Mouse (Mus musculus): Measurements from ENCODE around the gene Mcur1. TPM values are rescaled to one million over a fixed set of nuclear protein-coding genes. Genes with fewer than 3 reads are reported as not detected.

Mcur1 gene
- total RNA-seq, 2 experiments from 2014 or later, result 26.5 to 28.7 TPM

DNA sequence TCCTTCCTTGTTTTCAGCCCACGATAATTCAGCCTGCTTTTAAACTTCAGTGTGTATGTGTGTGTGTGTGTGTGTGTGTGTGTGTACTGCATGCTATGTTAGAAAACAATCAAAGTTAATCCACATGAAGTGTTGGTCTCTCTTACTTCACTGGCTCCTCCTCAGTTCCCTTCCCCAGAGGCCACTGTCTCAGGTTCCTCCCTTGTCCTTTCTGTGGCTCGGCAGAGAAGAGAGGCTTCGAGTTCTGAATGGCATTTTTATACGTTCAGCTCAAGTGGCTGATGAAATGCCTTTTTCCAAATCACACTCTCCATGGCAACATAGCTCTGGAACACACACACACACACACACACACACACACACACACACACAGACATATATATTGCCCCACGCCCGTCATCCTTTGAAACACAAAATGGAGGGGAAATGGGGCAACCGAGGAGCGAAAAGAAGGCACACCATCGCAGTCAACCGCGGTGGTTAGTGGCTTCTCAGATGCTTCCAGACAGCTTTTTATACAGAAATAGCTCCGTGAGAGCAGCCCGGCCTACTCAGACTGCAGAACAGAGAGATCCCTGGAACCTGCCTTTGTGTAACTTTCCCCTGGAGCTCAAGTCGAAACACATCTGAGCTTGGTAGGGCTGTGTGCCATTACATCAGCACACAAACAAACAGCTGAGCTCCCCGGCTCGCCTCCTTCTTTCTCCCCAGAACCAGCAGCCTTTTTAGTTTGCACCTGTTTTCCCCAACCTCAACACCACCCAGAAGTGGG, 34.4 kb downstream of the Mcur1 start:
- no peak for DNase-seq

DNA sequence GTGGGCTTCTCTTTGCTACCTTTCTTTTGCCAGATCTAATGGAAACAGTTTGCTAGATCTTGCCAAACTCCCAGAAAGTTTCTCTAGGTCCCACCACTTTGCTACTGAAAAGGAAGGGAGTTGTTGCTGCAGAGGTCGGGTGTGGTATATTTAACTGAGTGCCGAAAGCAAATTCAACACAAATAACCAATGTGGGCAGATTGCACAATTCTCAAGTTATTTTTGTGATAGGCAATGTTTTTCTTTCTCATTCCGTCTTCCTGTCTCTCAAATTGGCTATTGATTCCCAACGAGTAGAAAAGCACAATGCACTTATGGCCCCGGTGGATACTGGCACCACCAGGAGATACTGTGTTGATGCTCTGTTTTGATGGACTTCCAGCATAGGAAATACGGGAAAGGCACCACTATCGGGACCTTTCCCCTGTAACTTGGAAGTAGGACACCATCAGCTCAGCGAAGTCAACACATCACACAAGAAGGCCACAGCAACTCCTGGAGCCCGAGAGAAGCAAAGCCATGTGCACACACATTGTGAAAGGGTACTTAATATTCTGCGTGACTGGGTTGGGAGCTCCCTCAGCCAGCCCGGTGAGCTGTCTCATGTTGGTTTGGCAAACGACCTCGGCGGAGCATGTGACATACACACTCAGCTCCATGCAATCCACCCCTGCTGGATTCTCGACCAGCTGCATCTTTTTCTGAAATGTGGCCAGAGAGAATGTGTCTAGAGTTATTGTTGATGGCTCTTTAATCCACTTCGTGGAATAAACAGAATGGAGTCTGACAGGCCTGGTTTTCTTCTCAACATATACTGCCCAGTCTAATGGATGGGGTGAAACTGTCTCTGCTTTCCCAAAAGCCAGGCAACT, 35.3 kb downstream of the Mcur1 start:
- peak; percentile 43 for DNase-seq

DNA sequence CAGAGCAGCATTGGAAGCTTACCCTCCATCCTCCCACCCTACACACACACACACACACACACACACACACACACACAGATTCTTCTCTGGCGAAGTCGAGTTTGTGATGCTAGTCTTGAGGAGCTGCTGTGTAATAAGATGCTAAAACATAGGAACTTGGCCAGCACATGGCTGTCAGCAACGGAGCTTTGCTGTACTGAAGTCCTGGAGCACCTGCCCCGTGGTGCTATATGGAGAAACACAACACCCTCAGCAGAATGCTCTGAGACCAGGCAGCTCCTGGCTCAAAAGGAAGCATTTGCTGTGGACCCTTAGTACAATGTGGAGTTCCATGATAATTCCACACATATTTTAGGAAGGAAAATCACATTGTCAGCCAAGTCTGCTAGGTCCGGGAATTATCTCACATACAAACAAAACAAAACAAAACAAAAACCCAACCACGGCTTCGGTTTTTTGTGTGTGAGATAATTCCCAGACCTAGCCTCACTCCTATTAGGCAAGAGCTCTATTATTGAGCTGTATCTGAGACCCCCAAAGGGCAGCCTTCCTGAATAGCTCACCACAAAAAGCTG, 36.0 kb downstream of the Mcur1 start:
- DNase-seq, result no peak

DNA sequence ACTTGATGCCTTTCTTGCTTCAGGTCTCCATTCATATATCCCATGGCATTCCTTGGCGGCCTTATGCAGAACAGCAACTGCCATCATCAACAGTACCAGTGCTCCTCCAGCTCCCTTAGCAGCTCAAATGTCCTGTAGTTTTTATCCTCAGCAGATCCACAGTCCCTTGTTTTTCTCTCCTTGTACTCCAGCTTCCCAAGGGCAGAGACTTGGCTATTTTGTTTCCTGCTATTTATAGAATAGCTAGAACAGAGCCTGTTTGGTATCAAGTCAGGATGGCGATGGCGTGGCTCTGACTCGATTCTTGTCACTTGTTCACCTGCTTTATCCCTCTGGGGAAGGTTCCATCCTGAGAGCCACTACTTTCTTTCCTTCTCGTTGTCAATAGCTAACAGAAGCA, 38.1 kb downstream of the Mcur1 start:
- no peak for DNase-seq

DNA sequence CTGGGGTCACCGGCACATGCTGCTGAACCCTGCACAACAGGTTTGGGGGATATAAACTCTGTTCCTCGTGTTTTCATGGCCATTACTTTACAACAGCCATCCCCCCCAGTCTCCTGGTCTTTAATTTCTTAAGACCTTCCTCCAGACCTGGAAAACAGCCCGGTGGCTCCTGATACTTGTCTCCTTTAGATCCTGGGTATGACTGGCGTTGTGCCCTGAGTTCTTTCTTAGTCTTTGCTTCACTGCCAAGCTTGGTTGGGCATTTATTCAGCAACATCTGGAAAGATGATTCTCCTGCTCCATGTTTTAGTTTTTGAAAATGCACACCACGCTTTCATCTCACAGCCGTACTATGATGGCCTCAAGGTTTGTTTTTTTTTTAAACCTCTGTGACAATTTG, 40.7 kb downstream of the Mcur1 start:
- no peak for DNase-seq

DNA sequence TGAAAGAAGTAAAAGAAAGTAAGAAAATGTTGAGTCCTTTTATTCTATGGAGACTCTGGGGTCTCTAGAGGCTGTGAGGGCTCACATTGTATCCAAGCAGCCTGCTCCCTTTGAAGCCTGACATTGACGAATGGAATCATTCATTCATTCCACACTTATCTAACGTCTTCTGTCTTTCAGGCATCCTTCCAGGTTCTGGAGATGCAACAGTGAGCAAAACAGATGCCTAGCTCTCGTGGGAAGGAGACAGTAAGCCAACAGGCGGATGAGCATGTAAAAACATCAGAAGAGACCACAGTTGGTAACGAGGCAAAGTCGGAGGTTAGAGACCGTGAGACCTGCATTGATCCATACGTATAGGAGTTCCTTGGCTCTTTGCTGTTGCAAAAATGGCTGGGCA, 42.6 kb downstream of the Mcur1 start:
- DNase-seq, result no peak

DNA sequence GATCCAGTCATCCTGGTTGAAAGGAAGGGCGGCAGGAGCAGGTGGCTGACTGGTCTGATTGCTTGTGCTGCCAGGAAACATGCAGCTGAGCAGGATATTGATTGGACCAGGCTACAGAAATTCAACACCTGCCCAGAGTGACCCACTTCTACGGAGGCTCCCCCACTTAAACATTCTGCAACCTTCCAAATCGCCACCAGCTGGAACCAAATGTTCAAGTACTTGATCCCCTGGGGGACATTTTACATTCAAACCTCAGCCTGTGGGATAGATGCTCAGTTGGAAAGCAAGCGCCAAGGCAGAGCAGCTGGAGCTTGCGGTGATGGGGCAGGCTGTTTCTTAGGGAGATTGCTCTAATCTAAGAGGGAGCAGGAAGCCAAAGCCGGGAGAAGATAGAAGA, 43.1 kb downstream of the Mcur1 start:
- DNase-seq, result peak; percentile 38

DNA sequence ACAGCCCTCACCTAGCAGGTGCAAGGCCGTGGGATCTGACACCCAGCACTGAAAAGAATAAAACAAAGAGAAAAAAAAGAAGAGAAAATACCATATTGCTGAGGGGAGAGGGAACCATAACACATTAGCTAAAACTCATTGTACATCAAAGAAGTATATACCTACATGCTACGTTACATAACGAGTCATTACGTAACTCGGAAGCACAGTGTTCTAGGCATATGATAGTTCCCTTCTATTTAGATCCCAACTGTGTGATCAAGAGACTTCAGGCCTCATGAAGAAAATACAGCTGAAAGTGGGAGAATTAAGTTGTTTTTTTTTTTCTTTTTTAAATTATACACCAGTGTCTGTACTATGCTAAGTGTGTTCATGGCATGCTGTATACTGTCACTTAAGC, 43.9 kb downstream of the Mcur1 start:
- no peak for DNase-seq

DNA sequence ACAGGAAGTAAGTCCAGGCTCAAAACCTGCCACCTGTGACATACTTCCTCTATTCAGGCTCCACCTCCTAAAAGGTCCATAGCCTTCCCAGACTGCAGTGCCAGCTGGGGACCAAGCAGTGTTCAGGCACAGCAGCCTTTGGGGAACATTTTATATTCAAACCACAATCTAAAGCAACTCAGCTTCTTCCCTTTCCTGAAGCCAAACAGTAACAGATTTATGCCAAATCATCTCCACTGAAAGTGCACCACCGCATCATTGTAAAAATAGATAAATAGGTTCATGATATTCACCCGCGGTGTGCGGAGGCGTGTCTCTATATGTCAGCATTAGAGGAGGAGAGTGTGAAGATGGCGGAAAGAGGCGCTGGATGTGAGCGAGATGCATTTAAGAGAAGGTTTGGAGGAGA, 45.0 kb downstream of the Mcur1 start:
- no peak for DNase-seq

DNA sequence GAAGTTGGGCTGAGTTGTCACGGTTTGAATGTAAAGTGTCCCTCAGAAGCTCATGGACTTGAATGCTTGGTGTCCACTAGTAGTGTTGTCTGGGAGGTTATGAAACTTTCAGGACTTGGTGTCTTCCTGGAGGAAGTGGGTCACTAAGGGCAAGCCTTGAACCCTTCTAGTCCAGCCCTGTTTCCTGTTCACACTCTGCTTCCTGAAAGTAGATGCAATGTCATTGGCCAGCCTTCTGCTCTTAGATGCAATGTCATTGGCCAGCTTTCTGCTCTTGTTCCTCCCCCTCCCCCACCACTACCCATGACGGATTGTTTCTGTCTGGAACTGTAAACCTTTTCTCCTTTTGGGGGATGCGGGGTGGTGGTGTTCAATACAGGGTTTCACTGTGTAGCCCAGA, 47.3 kb downstream of the Mcur1 start:
- no peak for DNase-seq

DNA sequence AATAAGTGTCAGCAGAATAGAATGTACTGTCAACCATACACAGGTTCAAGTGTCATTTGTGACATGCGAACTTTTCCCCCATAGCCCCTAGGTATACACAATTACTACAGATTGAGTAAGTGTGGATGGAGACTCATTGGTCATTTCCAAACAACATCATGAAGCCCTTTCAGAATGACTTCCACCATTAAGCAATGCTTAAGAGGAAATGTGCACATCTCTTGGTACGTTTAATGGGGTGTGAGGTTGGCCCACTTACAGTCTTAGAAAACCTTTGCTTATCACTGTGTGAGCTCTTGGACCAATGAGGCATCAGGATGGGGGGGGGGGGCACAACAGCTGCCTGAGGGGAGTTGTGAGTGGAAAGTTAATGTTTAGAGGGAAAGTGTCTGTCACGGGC, 54.2 kb downstream of the Mcur1 start:
- no peak for DNase-seq

DNA sequence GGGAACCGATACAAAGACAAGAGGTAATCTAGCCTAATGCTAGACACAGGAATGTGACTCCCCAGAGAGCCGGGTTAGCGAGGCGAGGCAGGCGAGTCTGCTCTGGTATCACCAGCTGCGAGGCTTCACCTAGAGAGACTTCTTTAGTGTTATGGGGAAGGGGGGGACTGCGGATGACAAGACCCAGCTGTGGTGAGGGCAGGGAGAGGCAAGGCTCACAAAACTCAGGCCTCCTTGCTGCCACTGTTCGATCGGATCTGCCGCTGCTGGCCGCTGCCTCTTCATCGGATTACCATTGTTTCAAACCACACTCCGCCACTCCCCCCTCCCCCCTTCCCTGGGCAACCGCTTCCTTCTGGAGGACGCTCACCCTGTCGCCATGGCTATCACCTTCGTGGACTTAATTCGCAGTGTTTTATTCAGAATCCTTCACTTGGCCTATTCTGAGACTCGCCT, 56.6 kb downstream of the Mcur1 start:
- no peak for DNase-seq

DNA sequence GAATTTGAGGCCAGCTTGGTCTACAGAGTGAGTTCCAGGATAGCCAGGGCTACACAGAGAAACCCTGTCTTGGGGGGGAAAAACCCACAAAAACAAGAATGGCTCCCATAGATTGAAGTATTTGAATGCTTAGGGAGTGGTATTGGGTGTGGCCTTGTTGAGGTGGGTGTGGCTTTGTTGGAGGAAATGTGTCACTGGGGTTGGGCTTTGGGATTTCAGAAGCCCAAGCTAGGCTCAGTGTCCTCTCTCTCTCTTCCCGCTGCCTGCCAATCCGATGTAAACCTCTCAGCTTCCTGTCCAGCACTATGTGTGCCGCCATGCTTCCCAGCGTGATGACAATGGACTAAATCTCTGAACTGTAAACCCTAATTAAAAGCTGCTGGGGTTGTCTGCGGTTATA, 58.4 kb downstream of the Mcur1 start:
- DNase-seq, result no peak

DNA sequence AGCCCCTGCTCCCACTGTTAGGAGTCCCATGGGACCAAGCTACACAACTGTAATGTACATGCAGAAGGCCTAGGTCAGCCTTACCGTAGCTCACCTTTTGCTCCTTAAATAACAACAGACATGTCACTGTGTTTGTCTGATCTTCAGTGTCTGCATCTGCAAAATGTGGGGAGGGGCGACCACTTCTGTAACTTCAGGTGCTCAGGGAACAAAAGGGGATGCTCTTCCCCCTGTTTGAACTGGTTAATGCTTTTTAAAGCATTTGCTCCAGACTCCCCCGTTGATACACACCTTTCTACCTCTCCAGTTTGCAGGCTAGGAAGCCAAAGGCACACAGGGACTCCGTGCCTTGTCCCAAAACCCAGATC, 59.5 kb downstream of the Mcur1 start:
- DNase-seq, result no peak

DNA sequence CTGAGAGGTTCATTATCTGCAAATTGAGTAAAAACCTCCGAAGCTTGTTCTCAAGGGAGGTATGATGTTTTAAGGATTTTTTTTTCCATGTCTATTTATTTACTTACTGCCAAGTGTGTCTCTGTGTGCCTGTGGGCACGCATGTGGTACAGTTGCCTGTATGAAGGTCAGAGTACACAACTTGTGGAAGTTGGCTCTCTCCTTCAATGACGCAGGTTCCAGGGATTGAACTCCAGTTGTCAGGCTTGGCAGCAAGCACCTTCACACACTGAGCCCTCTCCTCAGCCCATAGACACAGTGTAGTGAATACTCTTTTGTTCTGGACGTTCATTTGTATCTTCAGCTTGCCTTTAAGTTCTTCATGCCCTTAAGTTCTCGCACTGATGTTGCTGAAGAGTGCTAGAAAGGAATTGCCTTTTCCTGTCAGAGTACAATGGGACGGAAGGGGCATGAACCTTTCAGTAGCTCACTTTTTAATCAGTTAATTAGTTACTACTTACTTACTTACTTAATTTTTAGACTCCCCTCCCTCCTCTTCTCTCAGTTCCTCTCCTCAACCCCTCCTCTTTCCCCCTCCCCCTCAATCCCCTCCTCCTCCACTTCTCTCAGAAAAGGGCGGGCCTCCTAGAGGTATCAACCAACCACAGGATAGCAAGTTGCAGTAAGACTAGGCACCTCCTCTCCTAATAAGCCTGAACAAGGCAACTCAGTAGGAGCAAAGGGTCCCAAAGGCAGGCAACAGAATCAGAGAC, 60.1 kb downstream of the Mcur1 start:
- DNase-seq, result no peak

DNA sequence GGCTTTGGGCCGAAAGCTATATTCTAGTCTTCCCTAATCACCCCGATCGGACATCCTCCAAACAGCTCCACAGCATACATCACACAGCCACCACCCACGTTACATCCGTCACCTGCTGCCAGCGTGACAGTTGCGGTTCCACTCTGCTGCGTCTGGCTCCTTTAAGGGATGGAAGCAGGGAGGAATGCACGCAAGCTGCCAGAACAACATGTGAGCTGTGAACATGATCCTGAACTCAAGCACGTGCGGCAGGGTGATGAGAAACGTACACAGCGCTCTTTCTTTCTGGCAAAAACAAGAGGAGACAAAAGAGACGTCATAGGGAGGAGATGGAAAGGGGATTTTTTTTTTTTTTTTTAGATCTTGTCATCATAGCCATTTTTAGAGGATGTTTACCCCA, 61.1 kb downstream of the Mcur1 start:
- DNase-seq, result no peak

DNA sequence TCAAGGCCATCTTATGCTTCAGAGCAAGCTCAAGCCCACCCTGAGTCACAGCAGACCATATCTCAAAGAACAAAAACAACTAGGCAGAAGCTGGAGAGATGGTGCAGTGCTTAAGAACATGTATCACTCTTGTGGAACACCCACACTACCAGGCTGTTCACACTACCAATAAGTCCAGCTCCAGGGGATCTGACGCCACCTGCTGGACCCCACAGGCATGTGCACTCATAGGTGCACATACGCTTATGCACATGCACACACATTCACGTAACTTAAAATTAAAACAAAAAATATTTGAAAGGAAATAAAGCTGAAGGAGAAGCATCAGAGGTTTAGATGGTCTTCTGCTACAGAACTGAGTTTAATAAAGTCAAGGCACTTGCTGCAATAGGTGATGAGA, 62.2 kb downstream of the Mcur1 start:
- no peak for DNase-seq

DNA sequence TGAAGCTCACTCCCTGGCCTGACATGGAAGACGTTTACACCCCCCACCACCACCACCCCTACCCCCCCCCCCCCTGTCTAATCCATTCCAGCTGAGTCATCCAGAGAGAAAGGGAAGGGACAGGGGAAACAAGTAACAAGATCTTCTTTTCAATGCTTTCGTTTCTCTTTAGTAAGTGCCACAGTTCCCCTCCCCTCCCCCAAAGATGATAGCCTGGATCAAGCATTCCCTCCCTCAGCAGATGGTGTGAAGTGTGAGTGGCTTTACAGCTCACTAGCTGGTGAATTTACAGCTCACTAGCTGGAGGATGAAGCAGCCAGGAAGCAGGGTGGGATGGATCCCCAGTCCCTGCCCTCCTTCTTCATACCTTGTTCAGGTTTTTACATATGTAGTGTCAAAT, 63.3 kb downstream of the Mcur1 start:
- DNase-seq, result no peak

DNA sequence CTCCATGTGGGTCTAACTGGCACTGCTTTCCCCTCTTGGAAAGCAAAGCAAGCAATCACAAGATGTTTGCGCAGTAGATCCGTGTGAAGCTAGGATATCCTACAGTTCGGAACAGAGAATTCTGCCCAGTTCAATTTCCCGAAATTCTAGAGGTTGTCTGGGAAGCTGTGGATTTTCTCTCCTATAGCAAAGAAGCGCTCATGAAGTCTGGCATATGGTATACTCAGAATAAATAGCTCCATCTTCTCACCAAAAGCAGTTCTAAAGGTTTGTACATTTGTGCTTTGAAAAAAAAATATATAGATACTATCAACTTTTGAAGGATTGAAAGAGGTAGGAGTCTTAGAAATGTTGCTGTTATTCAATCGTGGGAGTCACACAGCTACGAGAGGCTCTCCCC, 64.3 kb downstream of the Mcur1 start:
- no peak for DNase-seq

DNA sequence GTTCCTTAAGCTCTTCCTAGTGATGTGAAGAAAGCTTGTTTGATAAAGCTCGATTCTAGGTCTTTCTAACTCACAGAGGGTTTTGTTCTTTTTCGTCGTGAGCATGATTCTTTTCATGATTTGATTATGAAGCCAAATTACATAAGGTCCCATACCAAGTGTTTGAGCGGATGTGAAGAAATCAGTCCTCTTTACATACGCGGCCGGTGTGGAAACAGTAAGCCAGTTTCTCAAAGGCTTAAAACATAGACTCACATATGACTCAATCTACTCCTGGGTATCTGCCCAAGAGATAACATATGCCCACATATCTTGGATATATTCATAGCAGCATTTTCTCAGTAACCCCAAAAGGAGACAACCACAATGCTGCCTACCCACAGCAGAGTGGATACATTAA, 66.3 kb downstream of the Mcur1 start:
- no peak for DNase-seq

DNA sequence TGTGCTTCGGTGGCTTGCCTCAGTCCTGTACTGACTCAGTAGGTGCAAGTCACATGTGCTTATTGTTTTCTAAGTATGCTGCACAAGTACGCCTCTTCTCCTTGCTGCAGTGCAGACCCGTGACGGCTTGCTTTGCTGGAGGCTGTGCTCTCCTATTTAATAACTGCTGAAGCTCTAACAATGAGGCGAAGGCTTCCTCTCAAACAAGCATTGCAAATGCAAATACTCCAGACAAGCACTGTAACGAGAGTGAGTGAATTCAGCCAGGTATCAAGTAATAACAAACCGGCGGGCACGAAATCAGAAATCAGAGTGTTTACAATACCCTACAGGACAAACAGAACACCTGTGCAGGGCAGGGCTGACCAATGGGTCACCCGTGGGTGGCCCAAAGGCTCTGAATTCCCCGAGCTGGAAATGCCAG, 66.9 kb downstream of the Mcur1 start:
- no peak for DNase-seq
